Mouse (Mus musculus): ENCODE data around the gene Hnrnpa2b1.

- TF ChIP-seq CTCF (IDR thresholded peaks at IDR 0.05) = peak; percentile 65
- no peak for TF ChIP-seq EP300 (IDR thresholded peaks at IDR 0.05)
These were observed 40.4 kb upstream of the Hnrnpa2b1 start for GRCm38 (mm10) chr6:51510094-51510493.
